Mouse (Mus musculus) layer of hippocampus, postnatal 36 days (tissue): ENCODE data around the gene Dnah17. TPM values are rescaled to one million over a fixed set of nuclear protein-coding genes. Genes with fewer than 3 reads are reported as not detected.

Source experiments
- DNase-seq, 2 experiments: peaks; one replicate each; pipeline ENCODE4 v3.0.0; 2022
- total RNA-seq, 2 experiments: library from RNA; stranded (reverse); gene quantifications; 2 replicates each; pipeline ENCODE4 v1.2.3; 2021

Dnah17 gene
- under 1 TPM; 0.03 to 0.07 TPM for total RNA-seq

DNA sequence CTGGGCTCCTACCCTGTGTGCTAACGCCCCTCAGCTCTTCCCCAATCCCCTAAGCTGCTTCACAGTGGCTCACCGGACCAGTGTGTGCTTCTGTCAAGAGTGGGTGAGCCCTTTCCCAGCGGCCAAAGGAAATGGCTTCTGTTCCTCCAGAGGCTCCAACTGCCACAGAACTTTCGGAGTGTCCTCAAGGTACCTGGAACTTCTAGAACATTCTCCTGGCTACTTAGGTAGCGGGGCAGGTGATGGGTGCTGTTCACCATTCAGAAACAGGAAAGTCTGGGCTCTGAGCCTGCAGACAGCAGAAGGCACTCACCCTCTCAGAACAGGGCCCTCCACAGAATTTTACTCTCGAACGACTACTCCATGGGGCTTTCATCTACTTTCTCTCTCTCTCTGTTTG, at the start of gene Dnah17:
Gene Dnah17, minus strand, starts transcription at position 101 of the 400 bp plus-strand sequence.
- no peak for DNase-seq

DNA sequence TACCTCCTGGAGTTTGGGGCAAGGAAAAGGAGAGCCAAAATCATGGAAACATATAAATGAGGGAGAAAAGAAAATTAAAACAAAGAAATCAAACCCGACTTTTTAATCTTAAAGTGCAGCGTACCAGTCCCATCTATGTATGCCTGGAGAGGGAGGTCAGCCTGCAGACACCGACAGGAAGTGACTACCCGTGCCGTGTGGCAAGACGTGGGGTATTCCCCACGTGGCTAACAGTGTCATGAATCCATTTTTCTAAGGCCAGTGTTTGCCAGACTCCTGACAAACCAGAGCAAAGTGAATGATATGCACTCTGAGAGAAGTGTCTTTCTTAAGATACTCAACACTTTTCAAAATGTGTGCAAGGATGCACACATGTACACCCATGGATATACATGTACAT, 49.8 kb upstream of the Dnah17 start:
- no peak for DNase-seq

DNA sequence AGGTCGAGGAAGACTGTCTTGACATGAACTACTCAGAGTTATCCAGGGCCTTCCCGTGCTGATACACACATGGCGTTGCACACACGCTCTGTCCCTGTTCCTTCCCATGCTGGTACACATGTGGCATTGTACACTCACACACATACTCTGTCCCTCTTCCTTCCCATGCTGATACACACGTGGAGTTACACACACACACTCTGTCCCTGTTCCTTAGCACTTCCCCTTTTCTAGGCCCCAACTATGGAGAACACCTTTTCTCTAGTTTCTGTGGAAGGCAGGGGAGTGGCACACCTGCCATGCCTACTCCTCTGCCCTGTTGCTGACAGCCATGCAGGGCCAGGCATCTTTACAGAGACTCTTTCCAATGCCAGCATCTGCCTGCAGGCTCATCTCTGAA, 47.8 kb upstream of the Dnah17 start:
- no peak for DNase-seq

DNA sequence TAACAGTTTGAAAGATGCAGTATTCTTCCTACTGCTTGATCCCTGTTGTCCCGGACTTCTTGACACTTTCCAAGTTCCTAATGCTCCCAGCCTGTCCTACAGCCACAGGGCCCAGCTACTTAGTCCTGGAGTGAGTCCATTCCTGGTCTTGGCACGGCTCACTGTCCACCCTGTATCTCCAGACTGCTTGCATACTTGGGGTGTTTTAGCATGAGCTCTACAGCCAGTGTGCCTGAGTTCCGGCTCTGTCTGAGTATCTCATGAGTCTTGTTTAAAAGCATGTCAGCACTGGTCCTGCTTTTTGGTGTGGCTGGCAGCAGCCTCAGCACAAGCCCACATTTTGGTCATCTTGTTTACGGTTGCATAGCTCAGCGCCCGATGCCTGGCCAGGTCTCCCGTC, 44.3 kb upstream of the Dnah17 start:
- DNase-seq, result no peak

DNA sequence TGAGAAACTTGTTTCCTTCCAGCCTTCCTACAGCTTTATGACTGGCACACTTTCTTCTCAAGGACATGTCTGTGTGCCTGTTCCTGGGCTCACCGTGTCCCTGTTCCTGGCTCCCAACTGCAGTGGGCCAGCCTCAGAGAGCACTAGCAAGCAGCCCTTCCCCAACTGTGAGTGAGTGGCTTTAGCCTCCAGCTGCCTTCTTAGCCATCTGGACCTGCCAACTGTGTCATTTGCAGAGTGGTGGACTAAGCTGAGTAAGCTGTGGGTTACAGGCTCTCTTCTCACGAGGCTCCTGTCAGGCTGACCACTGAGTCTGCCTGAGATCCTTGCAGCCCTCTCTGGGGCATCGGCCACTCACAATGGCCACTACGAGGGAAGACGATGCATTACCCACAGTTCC, 42.3 kb upstream of the Dnah17 start:
- DNase-seq, result no peak

DNA sequence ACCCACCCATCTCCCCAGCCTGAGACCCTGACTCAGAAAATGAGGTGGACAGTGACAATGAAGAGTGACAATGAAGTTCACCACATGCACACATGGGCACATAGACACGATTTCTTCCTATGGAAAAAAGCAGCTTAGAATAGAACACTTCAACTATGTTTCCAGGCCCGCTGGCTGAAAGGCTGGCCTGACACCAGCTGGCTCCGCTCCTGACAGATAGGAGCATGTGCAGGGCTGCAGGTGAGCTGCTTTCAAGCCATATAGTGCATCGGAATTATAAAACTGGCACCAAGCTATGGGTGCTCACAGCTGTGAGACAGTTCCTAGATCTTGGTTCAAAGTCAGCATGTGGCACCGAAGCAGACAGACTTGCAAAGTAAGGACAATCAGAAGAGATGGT, 39.9 kb upstream of the Dnah17 start:
- no peak for DNase-seq

DNA sequence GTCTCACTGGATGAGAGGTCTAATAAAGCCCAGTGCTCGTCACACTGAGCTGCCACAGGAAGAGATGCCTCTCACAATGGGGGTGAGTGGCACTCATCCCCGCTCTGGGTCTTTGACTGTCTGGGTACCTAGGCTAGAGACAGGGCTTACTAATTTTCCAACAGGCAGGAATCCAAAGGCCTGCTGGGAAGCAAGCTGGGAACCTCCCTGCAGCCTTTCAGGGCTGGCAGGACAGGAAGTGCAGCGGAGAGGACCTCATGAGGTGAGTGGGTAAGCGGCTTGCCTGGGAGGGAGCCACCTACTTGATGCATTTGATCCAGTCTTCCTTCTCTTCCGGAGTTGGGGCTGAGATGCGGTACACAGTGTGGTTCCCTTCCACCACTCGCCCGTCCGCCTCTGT, 38.3 kb upstream of the Dnah17 start:
- DNase-seq, result no peak

DNA sequence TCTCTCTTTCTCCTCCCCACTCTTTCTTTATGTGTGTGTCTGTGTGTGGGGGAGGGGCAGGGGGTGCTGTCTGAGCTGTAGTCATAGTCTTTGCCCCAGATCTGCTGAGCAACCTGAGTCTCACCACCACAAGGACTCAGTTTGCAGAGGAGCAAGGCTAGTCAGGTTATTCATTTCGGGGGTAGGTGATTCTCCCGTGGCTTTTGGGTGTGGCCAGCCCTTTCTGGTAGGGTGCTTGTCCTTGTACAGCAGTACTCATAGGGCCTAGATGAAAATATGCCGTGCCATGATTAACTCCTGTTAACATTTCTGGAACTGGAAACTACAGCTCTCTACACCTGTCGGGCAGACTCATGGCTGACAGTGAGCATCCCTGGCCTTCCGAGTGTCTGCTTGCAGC, 36.2 kb upstream of the Dnah17 start:
- no peak for DNase-seq

DNA sequence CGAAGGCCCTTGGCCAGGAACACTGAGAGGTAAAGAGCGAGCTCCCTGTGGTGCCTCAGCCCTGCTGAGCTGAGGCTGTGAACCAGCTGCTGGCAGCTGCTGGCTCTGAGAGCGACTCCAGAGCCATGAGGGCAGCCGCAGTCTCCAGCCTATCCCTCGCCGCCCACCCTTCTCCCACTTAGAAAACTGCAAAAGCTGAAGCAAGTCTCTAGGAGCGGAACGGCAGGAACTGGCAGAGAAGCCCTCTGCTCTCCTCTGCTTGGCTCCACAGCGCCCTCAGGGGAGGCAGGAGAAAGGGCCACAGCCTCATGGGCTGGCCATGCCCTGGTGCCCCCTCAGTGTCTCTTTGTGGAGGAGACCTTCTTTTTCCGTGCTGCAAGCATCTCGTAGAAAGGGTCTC, 35.2 kb upstream of the Dnah17 start:
- DNase-seq, result no peak

DNA sequence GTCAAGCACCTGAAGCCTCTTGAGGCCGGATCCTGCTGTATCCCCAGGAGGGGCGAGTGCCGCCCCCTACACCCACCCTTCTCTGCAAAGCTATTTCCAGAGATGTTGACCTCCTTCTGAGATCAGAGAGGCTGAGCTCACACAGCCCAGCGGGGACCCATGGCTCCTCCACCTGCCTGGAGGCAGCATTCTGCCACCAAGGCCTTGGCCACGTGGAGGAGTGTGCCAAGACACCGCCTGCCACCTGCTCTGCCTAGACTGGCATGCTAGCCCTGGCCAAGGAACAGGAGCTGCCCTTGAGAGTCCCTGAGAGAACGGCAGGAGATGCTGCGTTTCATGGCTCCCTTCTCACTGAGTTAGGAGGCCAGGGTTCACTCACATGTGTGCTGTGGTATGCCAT, 34.1 kb upstream of the Dnah17 start:
- no peak for DNase-seq

DNA sequence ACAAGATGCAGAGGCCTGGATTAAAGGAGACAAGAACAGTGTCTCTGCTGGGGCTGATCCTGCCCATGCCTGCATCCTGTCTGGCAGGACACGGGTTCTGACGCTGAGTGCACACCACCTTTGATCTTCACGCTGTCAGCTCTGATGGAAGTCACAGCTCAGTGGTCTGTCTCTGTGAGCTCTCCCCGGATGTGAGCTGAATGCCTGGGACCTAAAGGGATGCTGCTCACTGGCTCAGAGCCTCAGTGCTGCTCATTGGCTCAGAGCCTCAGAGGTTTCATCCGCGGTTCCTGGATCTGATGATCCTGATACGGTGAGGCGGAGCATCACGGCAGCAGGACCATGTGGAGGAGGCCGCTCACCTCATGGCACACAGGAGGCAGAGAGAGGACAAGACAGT, 31.8 kb upstream of the Dnah17 start:
- no peak for DNase-seq

DNA sequence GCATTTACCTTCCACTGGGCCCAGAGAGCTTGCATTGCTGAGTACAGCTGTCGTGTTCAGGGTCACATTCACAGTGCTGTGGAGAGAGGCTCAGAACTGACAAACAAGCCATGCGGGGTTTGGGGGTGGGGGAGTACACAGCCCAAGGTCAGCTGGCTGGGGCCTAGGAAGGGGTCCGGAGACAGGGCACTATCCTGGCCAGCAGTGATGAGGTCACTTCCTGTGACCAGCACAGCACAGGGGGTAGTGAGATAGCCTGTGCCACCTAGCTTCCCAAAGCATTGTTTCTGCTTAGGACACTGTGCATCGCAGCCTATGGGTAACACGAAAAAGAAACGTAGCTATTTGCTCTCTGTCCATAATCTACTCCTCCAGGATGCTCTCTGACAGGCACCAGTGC, 30.8 kb upstream of the Dnah17 start:
- no peak for DNase-seq

DNA sequence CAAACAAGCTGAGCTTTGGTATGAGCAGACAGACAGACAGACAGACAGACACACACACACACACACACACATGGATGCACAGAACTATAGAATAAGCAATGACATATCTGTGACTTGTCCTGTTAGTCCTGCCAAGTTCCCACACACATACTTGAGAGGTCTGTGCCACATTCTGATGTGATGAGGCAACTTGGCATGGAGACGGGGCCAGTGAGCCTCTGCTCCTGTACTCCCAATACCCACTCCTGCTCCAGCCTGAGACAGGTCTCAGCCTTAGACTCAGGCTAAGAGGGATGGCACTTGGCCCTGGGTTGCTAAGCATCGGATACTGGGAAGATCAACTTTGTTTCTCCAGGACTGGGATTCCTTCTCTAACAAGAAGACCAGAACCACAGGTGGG, 30.3 kb upstream of the Dnah17 start:
- DNase-seq, result no peak

DNA sequence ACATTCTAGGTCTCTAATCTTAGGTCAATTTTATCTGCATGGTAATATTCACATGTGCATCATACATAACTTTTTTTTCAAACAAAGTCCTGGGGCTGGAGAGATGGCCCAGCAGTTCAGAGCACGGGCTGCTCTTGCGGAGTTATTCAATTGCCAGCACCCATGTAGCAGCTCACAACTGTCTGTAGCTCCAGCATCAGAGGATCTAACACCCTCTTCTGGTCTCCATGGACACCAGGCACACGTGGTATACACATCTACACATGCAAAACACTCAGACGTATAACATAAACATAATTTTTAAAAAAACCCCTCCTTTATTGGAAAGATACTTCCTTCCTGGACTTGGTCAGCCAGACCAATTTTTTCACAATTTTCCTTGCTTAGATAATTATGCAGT, 28.3 kb upstream of the Dnah17 start:
- DNase-seq, result no peak

DNA sequence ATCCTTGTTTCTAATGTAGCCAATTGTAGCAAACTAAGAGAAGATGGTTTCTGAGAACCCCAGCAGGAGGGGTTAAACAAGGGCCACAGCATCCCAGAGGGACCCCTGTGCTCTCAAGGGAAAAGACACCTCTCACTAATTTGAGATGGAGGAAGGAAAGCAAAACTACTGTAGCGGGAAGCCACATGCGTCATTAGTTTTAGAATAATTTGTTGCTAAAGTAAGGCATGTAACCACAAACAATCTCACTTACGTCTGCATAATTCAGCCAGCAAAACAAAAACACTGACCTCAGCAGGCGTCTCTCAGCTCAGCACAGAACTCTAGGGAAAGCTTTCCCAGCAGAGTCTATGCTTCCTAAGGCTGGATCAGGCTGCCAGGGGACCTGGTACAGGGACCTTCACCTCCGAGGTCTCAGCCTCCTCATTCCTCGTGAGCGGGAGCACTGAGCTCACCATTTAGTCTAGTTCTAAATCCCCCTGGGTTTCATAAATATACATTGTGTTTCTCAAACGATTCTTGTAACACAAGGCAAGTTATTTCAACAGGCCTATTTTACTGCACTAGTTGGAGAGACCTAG, 26.1 kb upstream of the Dnah17 start:
- no peak for DNase-seq

DNA sequence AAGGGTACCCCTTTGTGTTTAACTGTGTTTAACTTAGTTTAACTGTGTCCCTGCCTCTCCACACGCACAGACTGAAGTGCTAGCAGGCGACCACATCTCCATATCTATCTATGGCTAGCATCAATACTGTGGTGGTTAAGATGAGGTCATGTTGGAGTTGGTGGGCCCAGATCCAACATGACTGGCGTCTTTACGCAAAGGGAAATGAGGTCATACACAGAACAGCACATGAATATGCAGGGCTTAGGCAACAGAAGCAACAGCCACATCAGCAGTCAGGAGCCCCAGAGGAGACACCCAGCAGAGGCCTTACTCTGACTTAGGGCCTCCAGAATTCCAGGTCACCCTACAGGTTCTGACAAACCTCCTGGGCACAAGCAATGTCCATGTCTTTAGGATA, 22.5 kb upstream of the Dnah17 start:
- no peak for DNase-seq

DNA sequence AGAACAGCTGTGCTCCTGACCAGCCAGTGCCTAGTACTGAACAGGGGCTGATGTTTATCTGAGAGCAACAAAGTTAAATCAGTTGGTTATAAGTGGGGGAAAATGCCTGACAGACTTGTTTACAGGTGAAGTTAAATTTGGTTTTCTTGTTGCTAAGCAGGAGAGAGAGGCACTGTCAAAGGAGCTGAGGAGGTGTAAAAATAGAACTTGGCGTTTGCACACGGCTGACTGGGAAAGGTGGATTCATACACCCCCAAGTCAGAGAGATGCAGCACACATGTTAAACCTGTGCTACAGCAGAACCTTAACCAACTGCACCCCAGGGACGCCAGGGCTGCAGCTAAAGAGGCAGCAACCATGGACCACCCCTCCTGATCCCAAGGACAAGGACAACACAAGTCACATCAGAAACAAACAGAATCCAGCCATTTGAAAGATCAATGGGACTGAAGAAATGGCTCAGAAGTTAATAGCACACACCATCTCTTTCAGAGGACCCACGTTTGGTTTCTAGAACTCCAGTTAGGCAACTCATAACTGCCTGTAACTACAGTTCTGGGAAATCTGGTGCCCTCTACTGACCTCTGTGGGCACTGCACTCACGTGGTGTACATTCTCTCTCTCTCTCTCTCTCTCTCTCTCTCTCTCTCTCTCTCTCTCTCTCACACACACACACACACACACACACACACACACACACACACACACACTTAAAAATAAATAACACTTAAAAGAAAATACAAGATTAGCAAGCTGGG, 21.2 kb upstream of the Dnah17 start:
- DNase-seq, result no peak

DNA sequence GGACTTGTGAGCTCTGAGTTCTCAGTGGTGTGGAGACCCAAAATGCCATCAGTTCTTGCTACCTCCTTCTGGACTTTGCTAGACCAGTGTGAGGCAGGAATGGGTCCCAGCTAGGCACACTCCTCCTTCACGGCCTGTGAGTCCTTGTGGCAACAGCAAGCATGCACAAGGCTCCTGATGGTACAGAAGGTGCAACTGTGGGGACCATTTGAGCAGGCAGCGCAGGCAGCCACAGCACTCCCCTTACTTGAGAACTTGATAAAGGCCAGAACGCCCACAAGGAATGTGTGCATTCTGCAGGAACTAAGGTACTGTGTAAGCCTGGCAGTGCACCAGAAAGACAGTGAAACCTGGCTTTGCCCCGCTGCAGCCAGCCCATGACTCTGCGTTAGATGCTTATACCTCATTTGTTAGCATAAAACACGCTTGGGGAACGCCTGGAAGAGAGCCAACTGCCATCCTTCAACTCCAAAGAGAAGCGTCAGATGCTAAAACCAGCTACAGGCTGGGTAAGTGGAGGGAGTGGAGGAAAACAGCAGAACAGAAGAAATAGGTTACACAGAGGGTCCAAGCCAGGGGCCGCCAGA, 19.8 kb upstream of the Dnah17 start:
- peak in 1 of 2 experiments; percentile 49 for DNase-seq

DNA sequence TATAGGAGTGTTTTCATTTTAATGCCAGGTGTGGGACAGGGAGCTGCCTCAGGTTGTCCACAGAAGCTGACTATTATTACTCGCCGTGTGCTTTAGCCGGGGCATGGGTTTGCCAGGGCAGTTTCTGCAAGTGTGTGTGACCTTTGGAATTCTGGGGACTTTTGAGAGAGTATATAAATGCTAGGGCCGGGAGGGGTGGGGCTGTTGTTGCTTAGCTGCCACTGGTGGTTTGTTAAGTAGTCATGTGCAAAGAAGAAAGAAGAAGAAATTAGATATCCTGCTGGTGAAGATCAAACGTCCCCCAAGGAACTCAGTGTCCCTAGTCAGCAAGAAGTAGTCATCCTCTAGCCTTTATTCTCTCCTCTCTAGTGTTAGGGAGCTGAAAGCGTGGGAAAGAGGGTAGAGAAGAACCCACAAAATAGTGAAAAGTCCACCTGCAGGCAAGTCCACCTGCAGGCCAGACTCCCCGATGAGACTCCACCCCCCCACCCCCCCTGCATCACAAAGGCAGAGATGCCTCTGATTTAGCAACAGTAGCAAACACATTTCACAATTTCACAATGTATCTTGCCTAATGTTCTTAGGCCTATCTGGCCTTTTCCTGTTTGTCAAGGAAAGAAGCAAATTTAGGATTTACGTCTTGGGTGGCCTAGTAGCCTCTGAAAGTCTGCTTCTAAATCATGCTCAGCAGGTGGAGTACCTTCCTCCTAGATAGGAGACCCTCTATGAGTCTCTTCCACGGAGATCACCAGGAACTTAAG, 17.6 kb upstream of the Dnah17 start:
- no peak for DNase-seq

DNA sequence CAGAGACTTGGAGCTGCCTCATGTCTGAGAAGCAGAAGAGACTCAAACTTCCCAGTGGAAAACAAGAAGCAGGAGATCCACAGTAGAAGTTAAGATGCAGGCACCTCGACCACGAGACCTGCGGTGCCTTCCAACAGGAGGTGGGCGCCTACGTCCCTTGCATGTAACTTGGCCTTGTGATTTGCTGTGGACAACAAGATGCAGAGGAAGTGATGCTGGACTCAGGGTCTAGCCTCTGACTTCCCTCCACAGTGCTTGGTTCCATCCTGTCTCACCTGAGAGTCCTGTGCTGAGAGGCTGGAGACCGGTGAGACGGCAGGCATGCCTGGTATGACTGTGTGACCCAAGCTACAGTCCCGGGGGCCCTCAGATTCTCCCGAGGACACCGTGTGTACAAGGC, 16.0 kb upstream of the Dnah17 start:
- no peak for DNase-seq

DNA sequence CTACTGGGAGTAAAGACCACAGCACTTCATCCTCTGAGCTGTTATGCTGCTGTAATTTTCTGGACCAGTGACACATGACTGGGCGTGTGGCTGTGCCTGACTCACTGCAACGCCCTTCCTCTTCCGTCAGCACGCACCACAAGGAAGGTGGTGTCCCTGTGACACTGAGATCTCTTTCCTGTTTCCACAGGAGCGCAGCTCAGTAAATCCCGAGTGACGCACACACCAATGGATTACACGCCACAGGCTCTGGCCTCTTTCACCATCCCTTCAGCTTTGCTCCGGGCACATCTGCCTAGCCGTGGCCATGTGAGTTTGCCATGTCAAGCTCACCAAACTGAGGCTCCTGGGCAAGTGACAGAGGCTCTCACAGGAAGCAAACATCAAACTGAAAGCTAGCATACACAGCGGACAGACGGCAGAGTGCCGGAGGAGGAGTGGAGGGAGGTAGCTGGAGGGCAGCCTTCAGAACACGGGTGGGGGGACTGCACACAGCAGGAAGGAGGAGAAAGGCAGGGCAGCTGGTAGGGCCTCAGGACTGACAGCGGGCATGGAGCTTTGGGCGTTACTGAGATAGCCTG, 15.4 kb upstream of the Dnah17 start:
- no peak for DNase-seq

DNA sequence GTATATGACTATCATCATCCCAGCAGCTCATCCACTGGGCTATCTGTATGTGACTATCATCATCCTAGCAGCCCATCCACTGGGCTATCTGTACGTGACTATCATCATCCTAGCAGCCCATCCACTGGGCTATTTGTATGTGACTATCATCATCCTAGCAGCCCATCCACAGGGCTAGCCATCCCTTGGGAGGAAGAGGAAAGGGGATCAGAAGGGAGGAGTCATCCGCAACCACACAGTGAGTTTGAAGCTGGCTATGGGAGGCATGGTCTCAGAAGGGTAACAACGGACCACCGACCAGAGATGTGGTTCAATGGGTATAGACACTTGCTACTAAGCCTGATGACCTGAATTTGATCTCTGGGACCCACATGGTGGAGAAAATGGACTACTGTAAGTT, 14.7 kb upstream of the Dnah17 start:
- DNase-seq, result no peak

DNA sequence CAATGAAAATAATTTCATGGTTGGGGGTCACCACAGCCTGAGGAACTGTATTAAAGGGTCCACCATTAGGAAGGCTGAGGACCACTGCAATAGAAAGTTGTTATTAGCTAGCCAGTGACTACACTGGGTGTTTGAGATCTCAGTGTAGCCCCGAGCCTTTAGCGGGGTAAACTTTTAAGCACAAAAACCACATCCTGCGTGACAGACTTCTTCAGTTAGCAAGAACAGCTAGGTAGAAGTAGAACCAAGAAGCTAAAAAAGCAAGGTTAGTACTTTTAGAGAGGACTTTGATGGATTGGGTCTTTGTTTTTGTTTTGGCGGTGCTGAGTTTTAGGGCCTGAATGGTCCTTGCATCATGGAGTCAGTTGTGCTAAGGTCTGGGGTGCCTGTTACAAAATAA, 13.3 kb upstream of the Dnah17 start:
- no peak for DNase-seq
